Mouse (Mus musculus): ENCODE results near the gene Ncoa5. TPM values are rescaled to one million over a fixed set of nuclear protein-coding genes. Genes with fewer than 3 reads are reported as not detected.

The Ncoa5 gene
- polyA plus RNA-seq, 1 experiment = 33.5 TPM

DNA sequence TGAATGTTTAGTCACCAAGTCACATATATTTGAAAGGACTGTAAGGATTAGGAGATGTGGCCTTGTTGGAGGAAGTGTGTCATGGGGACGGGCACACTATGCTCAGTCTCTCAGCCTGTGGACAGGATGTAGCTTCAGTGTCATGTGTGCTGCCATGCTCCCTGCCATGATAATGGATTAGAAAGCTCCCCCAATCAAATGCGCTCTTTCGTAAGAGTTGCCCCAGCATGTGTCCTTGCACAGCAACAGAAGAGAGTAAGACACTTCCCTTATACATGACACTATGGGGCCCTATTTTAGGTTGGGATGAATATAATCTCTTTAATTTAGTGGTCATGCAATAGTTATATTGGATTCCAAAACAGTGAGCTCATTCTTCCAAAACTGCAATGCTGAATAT is 14.2 kb downstream of the Ncoa5 start:
- Histone ChIP-seq H3K27ac (ENCODE audit: insufficient read depth, low read length) (no peak overlapping the region), H3K4me1 (ENCODE audit: control insufficient read depth, insufficient read depth, low read length) (no peaks in the 10 kb centered on the region), H3K4me3 (ENCODE audit: insufficient read depth, low read length) (no peak overlapping the region)
- TF ChIP-seq POLR2A (IDR thresholded peaks at IDR 0.05; ENCODE audit: low read depth, low read length) (no peak), CTCF (IDR thresholded peaks at IDR 0.05; ENCODE audit: borderline replicate concordance, insufficient read depth, low read length) (no peak)

DNA sequence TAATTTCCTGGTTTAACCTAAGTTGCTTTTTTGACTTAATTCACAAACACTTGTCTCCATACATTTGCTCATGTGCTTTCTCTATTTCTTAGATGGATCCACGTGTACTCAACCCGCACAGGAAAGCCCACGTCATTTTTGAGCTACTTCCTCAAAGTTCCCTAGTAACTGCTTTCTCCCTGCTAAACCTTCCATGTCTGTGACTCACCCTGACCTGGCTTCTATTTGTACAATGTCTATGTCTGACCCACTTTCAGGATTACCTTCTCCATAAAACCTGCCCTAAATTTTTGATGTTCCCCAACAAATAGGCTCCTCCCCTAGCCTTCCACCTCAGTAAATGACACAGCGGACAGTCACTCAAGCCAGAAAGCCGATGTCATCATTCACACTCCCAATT is 19.7 kb downstream of the Ncoa5 start:
- TF ChIP-seq CTCF (IDR thresholded peaks at IDR 0.05; ENCODE audit: borderline replicate concordance, insufficient read depth, low read length) (no peak), POLR2A (IDR thresholded peaks at IDR 0.05; ENCODE audit: low read depth, low read length) (no peak)
- no peak overlapping the region for H3K27ac ChIP-seq (ENCODE audit: insufficient read depth, low read length)
- no peak overlapping the region for H3K4me3 ChIP-seq (ENCODE audit: insufficient read depth, low read length)
- H3K4me1 ChIP-seq (ENCODE audit: control insufficient read depth, insufficient read depth, low read length) = peaks cover 2% of the 10 kb centered on the region; the same call in 1 of the 2 replicates

DNA sequence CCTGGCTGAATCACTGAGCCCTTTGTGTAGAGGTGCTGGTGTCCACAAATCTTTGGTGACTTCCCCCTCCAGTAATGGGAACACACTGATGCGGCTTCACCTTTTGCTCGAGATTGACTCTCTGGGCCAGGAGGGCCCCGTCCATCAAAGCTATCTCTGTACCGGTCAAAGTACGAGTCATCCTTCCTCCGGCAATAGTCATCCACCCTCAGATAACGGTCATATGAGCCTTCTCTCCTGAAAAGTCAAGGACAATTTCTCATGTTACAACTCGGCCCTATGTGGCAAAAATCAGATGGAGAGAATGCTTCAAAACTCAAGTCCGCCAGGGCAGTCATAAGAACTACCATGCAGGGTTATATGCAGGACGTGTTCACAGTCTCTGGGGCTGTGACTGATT is 24.3 kb downstream of the Ncoa5 start:
- no peak overlapping the region for H3K27ac ChIP-seq (ENCODE audit: insufficient read depth, low read length)
- H3K4me3 ChIP-seq (ENCODE audit: insufficient read depth, low read length) = no peak overlapping the region
- no peak for TF ChIP-seq CTCF (IDR thresholded peaks at IDR 0.05; ENCODE audit: borderline replicate concordance, insufficient read depth, low read length)
- TF ChIP-seq POLR2A (IDR thresholded peaks at IDR 0.05; ENCODE audit: low read depth, low read length) = no peak
- peaks cover 2% of the 10 kb centered on the region; the same call in 1 of the 2 replicates for H3K4me1 ChIP-seq (ENCODE audit: control insufficient read depth, insufficient read depth, low read length)

DNA sequence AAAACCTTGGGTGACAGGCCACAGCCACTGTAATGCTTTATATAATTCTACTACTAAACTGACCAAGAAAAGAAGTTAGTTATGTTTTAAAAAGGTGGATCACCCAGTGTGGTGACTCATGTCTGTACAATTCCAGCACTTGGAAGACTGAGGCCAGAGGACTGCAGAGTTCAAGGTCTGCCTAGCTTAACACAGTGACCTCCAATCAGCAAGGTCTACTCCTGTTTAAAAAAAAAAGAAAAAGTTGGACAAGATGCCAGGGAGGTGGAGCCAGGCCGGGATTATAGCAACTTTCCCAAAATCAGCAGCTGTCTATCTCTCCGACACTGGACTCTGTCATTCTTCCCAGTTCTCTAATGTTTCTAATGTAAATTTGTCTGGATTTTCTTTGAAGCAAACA is 25.1 kb downstream of the Ncoa5 start:
- TF ChIP-seq CTCF (IDR thresholded peaks at IDR 0.05; ENCODE audit: borderline replicate concordance, insufficient read depth, low read length) = no peak
- TF ChIP-seq POLR2A (IDR thresholded peaks at IDR 0.05; ENCODE audit: low read depth, low read length) = no peak

DNA sequence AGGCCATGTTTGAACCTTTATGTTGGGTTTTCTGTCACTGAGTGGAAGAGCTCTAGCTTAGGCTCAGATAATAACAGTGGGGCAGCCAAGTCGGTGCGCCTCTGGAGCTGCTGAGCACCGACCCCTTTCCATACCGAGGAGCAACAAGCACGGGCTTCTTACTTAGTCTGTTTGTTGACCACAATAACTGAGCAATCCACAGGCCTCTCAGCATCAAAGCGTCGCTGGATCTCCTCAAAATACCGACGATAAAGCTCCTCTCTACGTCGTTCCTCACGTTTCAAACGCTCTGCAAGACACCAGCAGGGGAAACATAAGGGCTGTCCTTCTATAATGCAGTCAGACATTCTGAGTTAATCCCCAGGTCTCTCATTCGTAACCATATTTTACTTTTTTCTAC is 25.5 kb downstream of the Ncoa5 start:
- no peak overlapping the region for H3K4me3 ChIP-seq (ENCODE audit: insufficient read depth, low read length)
- no peak for TF ChIP-seq POLR2A (IDR thresholded peaks at IDR 0.05; ENCODE audit: low read depth, low read length)
- no peak overlapping the region for H3K27ac ChIP-seq (ENCODE audit: insufficient read depth, low read length)
- H3K4me1 ChIP-seq (ENCODE audit: control insufficient read depth, insufficient read depth, low read length) = peaks cover 2% of the 10 kb centered on the region; the same call in 1 of the 2 replicates

More for the DNA sequence above, 25.1 kb downstream of the Ncoa5 start:
- H3K4me1 ChIP-seq (ENCODE audit: control insufficient read depth, insufficient read depth, low read length) = peaks cover 2% of the 10 kb centered on the region; the same call in 1 of the 2 replicates
- H3K4me3 ChIP-seq (ENCODE audit: insufficient read depth, low read length) = no peak overlapping the region
- no peak overlapping the region for H3K27ac ChIP-seq (ENCODE audit: insufficient read depth, low read length)

DNA sequence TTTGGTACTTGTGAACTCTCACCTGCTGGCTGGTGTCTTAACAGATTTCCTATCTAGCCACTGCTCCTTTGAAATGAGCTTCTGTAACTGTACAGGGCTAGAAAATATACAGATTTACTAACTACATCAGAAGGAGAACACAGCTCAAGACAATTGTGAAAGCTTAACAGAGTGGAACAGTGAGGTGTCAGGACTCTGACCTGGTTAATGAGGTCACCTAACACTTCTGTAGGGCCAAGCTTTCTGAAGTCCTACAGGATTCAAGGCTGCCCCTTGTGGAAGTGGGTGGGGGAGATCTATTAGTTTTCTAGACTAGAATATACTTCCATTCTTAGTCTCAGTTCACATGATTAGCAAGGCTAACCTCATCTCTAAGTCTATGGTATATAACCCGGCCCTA is 26.7 kb downstream of the Ncoa5 start:
- TF ChIP-seq POLR2A (IDR thresholded peaks at IDR 0.05; ENCODE audit: low read depth, low read length) (no peak), CTCF (IDR thresholded peaks at IDR 0.05; ENCODE audit: borderline replicate concordance, insufficient read depth, low read length) (no peak)
- no peak overlapping the region for H3K4me3 ChIP-seq (ENCODE audit: insufficient read depth, low read length)
- H3K27ac ChIP-seq (ENCODE audit: insufficient read depth, low read length) = no peak overlapping the region
- H3K4me1 ChIP-seq (ENCODE audit: control insufficient read depth, insufficient read depth, low read length) = peaks cover 2% of the 10 kb centered on the region; the same call in 1 of the 2 replicates

DNA sequence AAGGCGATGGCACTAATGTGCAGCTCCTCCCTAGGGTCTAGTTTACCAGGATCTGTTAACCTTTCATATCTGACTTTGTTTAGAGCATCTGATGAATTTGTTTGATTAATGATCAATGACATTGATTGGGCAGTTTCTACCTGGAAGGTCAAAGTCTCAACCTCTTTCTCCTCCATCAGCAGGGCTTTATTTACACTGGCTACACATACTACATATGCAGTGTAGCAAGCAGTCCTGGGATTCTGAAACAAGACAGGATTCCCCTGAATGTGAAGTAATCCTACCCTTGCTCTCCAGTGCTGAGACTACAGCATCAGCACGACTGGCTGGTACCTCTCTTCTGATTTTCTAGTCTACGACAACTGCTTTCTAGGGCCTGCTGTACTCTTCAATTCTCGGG is 27.9 kb downstream of the Ncoa5 start:
- Histone ChIP-seq H3K4me1 (ENCODE audit: control insufficient read depth, insufficient read depth, low read length) (peaks cover 2% of the 10 kb centered on the region; the same call in 1 of the 2 replicates), H3K27ac (ENCODE audit: insufficient read depth, low read length) (no peak overlapping the region), H3K4me3 (ENCODE audit: insufficient read depth, low read length) (no peak overlapping the region)
- no peak for TF ChIP-seq POLR2A (IDR thresholded peaks at IDR 0.05; ENCODE audit: low read depth, low read length)
- TF ChIP-seq CTCF (IDR thresholded peaks at IDR 0.05; ENCODE audit: borderline replicate concordance, insufficient read depth, low read length) = no peak

DNA sequence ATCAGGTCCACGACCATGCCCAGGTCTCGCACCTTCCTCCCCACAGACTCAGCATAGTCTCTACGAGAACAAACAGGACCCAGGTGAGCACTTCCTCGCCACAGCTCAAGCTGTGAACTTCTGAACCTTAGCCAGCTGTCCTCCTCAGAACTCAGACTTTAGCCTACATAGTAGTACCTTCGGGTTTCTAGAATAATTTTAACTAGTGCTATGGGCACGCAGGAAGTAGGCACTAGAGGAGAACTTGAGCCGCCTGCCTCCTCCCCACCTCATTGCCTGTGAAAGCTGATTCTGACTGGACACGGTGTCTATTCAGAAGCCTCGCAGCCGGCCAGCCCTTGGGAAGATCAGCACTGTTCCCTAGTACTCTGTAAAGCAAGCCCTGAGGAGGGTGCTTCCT is 30.4 kb downstream of the Ncoa5 start:
- Histone ChIP-seq H3K4me3 (ENCODE audit: insufficient read depth, low read length) (no peak overlapping the region), H3K4me1 (ENCODE audit: control insufficient read depth, insufficient read depth, low read length) (no peaks in the 10 kb centered on the region), H3K27ac (ENCODE audit: insufficient read depth, low read length) (no peak overlapping the region)
- TF ChIP-seq POLR2A (IDR thresholded peaks at IDR 0.05; ENCODE audit: low read depth, low read length) = no peak
- TF ChIP-seq CTCF (IDR thresholded peaks at IDR 0.05; ENCODE audit: borderline replicate concordance, insufficient read depth, low read length) = no peak

DNA sequence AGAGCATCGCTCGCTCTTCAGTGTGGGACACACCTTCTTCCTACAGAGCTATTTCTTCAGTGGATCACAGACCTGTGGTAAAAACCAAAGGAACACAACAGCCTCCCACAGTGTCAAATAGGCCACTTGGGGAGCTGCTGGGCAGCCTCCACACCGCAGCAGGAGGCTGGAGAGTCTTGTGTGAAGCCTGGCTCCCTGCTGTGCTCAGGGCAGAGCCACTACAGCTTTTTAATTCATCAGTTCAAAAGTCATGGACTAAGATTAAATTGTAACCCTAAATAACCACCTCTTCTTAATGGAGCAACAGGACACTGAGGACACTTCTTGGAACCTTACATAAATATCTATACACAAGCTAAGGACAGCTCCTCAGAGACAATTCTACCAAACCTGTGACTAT is 31.6 kb downstream of the Ncoa5 start:
- H3K4me1 ChIP-seq (ENCODE audit: control insufficient read depth, insufficient read depth, low read length) = peaks cover 3% of the 10 kb centered on the region; the same call in 1 of the 2 replicates

DNA sequence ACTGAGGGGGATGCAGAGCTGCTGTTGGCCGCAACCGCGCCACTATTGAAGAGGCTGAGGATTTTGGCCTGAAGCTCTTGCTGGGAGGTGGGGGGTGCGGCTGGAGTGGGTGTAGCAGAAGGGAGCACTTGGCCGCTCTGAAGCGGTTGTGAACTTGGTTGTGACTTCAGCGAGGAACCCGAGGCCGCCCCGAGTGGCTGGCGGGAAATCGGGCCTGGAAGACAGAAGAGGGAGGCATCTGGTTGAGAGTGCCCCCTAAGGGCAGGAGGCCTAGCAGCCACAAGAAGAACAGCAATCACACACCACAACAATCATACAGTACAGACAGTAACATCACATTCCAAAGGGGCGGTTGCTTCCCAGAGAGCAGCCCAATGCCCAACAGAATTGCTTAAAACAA is 32.7 kb downstream of the Ncoa5 start:
- no peak for TF ChIP-seq CTCF (IDR thresholded peaks at IDR 0.05; ENCODE audit: borderline replicate concordance, insufficient read depth, low read length)
- TF ChIP-seq POLR2A (IDR thresholded peaks at IDR 0.05; ENCODE audit: low read depth, low read length) = no peak
- Histone ChIP-seq H3K4me3 (ENCODE audit: insufficient read depth, low read length) (no peak overlapping the region), H3K27ac (ENCODE audit: insufficient read depth, low read length) (no peak overlapping the region), H3K4me1 (ENCODE audit: control insufficient read depth, insufficient read depth, low read length) (peaks cover 3% of the 10 kb centered on the region; the same call in 1 of the 2 replicates)

More for the DNA sequence above, 31.6 kb downstream of the Ncoa5 start:
- Histone ChIP-seq H3K27ac (ENCODE audit: insufficient read depth, low read length) (no peak overlapping the region), H3K4me3 (ENCODE audit: insufficient read depth, low read length) (no peak overlapping the region)
- TF ChIP-seq POLR2A (IDR thresholded peaks at IDR 0.05; ENCODE audit: low read depth, low read length) = no peak
- no peak for TF ChIP-seq CTCF (IDR thresholded peaks at IDR 0.05; ENCODE audit: borderline replicate concordance, insufficient read depth, low read length)
